Mouse (Mus musculus): ENCODE data around the gene Gm28305. TPM values are rescaled to one million over a fixed set of nuclear protein-coding genes. Genes with fewer than 3 reads are reported as not detected.

The Gm28305 gene
- polyA plus RNA-seq, 1 experiment from 2014 or later, result not detected

GRCm38 (mm10) chr9:104035261-104036015, 5.0 kb upstream of the Gm28305 start:
- Histone ChIP-seq H3K9me3 (no peaks in the 10 kb centered on the region), H3K4me3 (no peak overlapping the region), H3K36me3 (peaks cover 61% of the 10 kb centered on the region), H3K27me3 (no peaks in the 10 kb centered on the region), H3K4me2 (0 out of 2 replicates have a peak overlapping the region, but pooled peaks have one; percentile 7), H3K9ac (no peak overlapping the region), H3K4me1 (peaks cover 6% of the 10 kb centered on the region), H3K27ac (no peak overlapping the region)
- WGBS, result 45% methylated on average over 24 of the region's 24 CpGs
- no peak for ATAC-seq (ENCODE audit: insufficient number of reproducible peaks, insufficient read depth, low FRiP score, low TSS enrichment, low read depth)

- H3K4me1 ChIP-seq, result peaks cover 6% of the 10 kb centered on the region
- no peak overlapping the region for H3K9ac ChIP-seq
- no peak overlapping the region for H3K27ac ChIP-seq
- H3K27me3 ChIP-seq, result no peaks in the 10 kb centered on the region
- H3K4me2 ChIP-seq, result no peak overlapping the region
- no peak overlapping the region for H3K4me3 ChIP-seq
- ATAC-seq (ENCODE audit: insufficient number of reproducible peaks, insufficient read depth, low FRiP score, low TSS enrichment, low read depth), result no peak
- H3K9me3 ChIP-seq, result no peaks in the 10 kb centered on the region
- WGBS, result 90% methylated on average over 13 of the region's 13 CpGs
- H3K36me3 ChIP-seq, result peaks cover 61% of the 10 kb centered on the region
These were observed 2.2 kb upstream of the Gm28305 start for GRCm38 (mm10) chr9:104038266-104038665.

- Histone ChIP-seq H3K4me1 (peaks cover 6% of the 10 kb centered on the region), H3K27ac (no peak overlapping the region), H3K9me3 (no peaks in the 10 kb centered on the region), H3K4me3 (no peak overlapping the region), H3K4me2 (no peak overlapping the region), H3K9ac (no peak overlapping the region), H3K27me3 (no peaks in the 10 kb centered on the region), H3K36me3 (peaks cover 56% of the 10 kb centered on the region)
- ATAC-seq (ENCODE audit: insufficient number of reproducible peaks, insufficient read depth, low FRiP score, low TSS enrichment, low read depth), result no peak
- 86% methylated on average over 21 of the region's 21 CpGs for WGBS
These were observed 1.3 kb upstream of the Gm28305 start for GRCm38 (mm10) chr9:104039031-104039695.

DNA sequence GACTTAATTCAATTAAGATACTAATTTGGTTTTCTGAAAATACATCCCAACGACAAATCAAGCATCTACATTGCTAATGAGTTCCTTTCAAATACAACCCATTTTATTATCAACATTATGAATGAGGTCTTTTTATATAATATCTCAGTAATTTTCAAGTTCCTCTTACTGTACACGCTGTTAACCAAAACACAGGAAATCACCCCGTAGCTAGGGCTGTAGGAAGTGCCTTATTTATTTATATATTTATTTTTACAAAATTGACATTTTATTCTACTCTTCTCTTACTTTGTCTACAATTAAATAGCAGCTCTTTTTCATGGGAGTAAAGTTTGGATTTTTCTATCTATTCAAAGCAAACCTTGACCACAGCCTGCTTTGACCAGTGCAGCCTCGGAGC, 720 bp upstream of the Gm28305 start:
- H3K27me3 ChIP-seq, result no peaks in the 10 kb centered on the region
- no peak overlapping the region for H3K9ac ChIP-seq
- no peaks in the 10 kb centered on the region for H3K9me3 ChIP-seq
- H3K36me3 ChIP-seq, result peaks cover 53% of the 10 kb centered on the region
- 77% methylated on average over 4 of the region's 4 CpGs for WGBS
- no peak for ATAC-seq (ENCODE audit: insufficient number of reproducible peaks, insufficient read depth, low FRiP score, low TSS enrichment, low read depth)
- H3K4me2 ChIP-seq, result no peak overlapping the region
- H3K27ac ChIP-seq, result no peak overlapping the region
- H3K4me1 ChIP-seq, result peaks cover 6% of the 10 kb centered on the region
- no peak overlapping the region for H3K4me3 ChIP-seq

DNA sequence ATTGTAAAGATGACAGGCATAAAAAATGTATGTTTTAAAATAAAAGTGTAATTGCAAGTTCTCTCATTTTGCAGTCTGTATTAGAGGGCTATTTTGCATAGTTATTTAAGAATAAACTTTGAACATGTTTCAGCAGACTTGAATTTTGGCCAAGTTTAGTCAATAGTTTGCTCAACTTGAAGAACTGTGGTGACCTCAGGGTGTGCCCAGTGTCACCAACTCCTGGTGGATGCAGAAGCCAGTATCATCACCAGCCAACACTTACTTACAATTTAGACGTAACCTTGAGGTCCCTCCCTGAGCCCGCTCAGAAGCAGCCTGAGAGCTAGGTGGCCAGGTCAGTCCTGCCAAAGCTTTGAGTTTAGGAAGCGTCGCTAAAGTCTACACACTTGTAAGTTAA, 3.2 kb downstream of the Gm28305 start:
- H3K9me3 ChIP-seq, result no peaks in the 10 kb centered on the region
- no peaks in the 10 kb centered on the region for H3K4me1 ChIP-seq
- no peak overlapping the region for H3K27ac ChIP-seq
- no peak for ATAC-seq (ENCODE audit: insufficient number of reproducible peaks, insufficient read depth, low FRiP score, low TSS enrichment, low read depth)
- H3K9ac ChIP-seq, result no peak overlapping the region
- H3K4me3 ChIP-seq, result no peak overlapping the region
- no peak overlapping the region for H3K4me2 ChIP-seq
- WGBS, result 87% methylated on average over 4 of the region's 4 CpGs
- H3K27me3 ChIP-seq, result no peaks in the 10 kb centered on the region
- peaks cover 52% of the 10 kb centered on the region for H3K36me3 ChIP-seq

- Histone ChIP-seq H3K4me3 (no peak overlapping the region), H3K4me1 (no peaks in the 10 kb centered on the region), H3K9ac (no peak overlapping the region), H3K4me2 (no peak overlapping the region), H3K27ac (no peak overlapping the region), H3K27me3 (no peaks in the 10 kb centered on the region), H3K36me3 (peaks cover 94% of the 10 kb centered on the region), H3K9me3 (no peaks in the 10 kb centered on the region)
- ATAC-seq (ENCODE audit: insufficient number of reproducible peaks, insufficient read depth, low FRiP score, low TSS enrichment, low read depth), result no peak
- 91% methylated on average over 6 of the region's 6 CpGs for WGBS
These were observed 10.6 kb downstream of the Gm28305 start for GRCm38 (mm10) chr9:104051028-104051427.

DNA sequence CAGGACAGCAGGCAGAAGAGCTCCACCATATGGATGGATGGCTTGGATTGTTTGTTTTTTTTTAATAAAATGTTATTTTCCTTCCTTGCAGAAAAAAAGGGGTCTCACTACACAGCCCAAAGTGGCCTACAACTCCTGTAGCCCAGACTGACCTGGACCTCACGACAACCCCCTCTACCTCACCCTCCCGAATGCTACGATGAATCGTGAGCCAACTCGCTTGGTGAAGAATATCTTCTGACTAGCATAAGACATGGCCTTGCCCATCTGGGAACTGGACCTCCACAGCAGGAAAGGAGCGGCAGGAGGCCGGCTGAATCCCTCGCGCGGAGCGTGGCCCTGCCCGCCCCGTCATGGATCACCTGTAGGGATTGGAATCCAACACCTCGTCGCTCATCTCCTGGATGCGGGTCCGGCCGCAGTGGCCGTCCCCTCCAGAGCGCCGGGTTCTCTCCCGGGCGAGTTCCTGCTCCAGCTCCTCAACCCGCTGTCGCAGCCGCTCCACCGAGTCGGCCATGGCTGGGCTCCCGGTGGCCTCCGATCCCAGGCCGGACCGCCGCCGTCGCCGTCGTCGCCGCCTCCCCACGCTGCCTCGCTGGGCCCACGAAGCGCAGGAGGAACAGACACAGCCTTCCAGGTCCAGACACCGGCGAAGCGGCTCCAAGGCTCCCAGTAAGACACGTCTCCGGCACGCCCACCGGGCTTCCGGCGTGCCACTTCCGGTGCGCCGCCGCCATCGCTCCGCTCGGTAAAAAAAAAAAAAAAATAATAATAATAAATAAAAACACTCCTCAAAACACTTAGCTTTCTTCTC, 22.2 kb downstream of the Gm28305 start, which contains the start of gene Uba5:
Uba5 (minus strand) TSS at position 705 of the 814 bp plus-strand sequence.
- under 1% methylated on average over 59 of the region's 59 CpGs for WGBS
- no peaks in the 10 kb centered on the region for H3K9me3 ChIP-seq
- peak within 1 kb of the TSS; percentile 93 for H3K9ac ChIP-seq
- peak within 1 kb of the TSS; percentile 100 for H3K4me3 ChIP-seq
- peaks cover 19% of the 10 kb centered on the region for H3K4me1 ChIP-seq
- H3K36me3 ChIP-seq, result peaks cover 31% of the 10 kb centered on the region
- peak within 1 kb of the TSS; percentile 73 for H3K27ac ChIP-seq
- H3K4me2 ChIP-seq, result peak within 1 kb of the TSS; percentile 86
- H3K27me3 ChIP-seq, result no peaks in the 10 kb centered on the region
- no peak for ATAC-seq (ENCODE audit: insufficient number of reproducible peaks, insufficient read depth, low FRiP score, low TSS enrichment, low read depth)

DNA sequence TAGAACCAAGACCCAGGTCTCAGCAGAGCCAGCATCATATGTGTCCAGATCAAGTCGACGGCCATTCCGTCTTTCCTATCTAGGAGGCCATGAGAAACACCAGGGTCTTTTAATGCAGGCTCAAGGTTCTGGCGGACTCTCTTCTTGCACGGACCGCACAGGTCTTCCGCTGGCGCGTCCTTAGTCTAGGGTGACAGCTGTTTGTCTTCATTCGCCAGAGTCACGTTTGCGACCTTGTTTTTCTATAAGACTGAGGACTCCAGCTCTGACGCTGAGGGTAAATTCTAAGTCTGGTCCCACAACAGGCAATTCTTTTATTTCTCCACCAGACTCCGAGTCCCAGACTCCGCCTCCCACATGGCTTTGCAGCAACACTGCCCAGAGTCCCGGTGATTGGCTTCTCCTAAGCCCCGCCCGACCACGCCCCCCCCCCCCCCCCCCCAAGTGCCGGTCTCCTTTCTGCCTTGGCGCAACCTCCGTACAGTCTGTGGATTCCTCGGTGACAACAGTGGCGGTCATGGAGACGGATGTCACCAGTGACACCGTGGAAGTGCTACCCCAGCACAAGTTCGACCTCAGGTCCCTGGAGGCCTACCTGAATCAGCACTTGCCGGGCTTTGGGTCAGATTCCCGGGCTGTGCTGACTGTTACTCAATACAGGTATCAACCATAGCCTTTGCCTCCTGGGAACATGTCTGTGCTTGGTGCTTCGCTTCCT, 22.9 kb downstream of the Gm28305 start, which contains the start of gene Acad11:
Acad11 (plus strand) TSS at position 134 of the 718 bp plus-strand sequence.
- WGBS, result under 1% methylated on average over 29 of the region's 30 CpGs
- peak within 1 kb of the TSS; percentile 86 for H3K4me2 ChIP-seq
- H3K27me3 ChIP-seq, result no peaks in the 10 kb centered on the region
- peak within 1 kb of the TSS; percentile 73 for H3K27ac ChIP-seq
- H3K36me3 ChIP-seq, result peaks cover 24% of the 10 kb centered on the region
- H3K9me3 ChIP-seq, result no peaks in the 10 kb centered on the region
- H3K4me3 ChIP-seq, result peak within 1 kb of the TSS; percentile 100
- H3K4me1 ChIP-seq, result peaks cover 19% of the 10 kb centered on the region
- peak; percentile 92 for ATAC-seq (ENCODE audit: insufficient number of reproducible peaks, insufficient read depth, low FRiP score, low TSS enrichment, low read depth)
- H3K9ac ChIP-seq, result peak within 1 kb of the TSS; percentile 93

DNA sequence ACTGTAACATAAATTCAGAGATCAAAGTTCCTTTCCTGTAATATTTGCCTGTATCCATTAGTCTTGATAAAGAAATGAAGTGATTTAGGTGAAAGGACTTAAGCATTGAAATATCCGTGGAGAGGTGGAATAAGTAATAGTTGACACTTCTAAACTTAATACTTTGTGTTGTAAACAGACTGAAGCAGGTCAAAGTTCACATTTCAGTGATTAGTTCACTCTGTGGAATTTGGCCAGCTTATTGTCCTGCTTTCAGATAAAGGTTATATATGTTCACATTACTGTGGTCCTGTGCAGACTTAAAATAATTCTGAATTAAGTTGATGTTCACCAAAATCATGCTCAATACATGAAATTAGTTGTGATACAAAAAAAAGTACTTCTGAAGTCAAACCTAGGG, 24.1 kb downstream of the Gm28305 start:
- no peak overlapping the region; the same call in 1 of the 2 replicates for H3K4me2 ChIP-seq
- WGBS, result 30% methylated on average over 1 of the region's 1 CpGs
- H3K4me1 ChIP-seq, result peaks cover 19% of the 10 kb centered on the region
- no peak for ATAC-seq (ENCODE audit: insufficient number of reproducible peaks, insufficient read depth, low FRiP score, low TSS enrichment, low read depth)
- no peak overlapping the region for H3K9ac ChIP-seq
- H3K9me3 ChIP-seq, result no peaks in the 10 kb centered on the region
- no peak overlapping the region for H3K27ac ChIP-seq
- no peak overlapping the region for H3K4me3 ChIP-seq
- H3K27me3 ChIP-seq, result no peaks in the 10 kb centered on the region
- H3K36me3 ChIP-seq, result peaks cover 17% of the 10 kb centered on the region

- no peak overlapping the region for H3K27ac ChIP-seq
- no peak for ATAC-seq (ENCODE audit: insufficient number of reproducible peaks, insufficient read depth, low FRiP score, low TSS enrichment, low read depth)
- 77% methylated on average over 4 of the region's 4 CpGs for WGBS
These were observed 29.8 kb downstream of the Gm28305 start for GRCm38 (mm10) chr9:104070241-104070640.

More at GRCm38 (mm10) chr9:104070241-104070640, 29.8 kb downstream of the Gm28305 start:
- Histone ChIP-seq H3K4me2 (no peak overlapping the region), H3K9me3 (no peaks in the 10 kb centered on the region), H3K27me3 (no peaks in the 10 kb centered on the region), H3K9ac (no peak overlapping the region), H3K36me3 (no peaks in the 10 kb centered on the region), H3K4me3 (no peak overlapping the region), H3K4me1 (no peaks in the 10 kb centered on the region)
